9 mouse cellular contexts compared by ENCODE assay signal in the genomic region with DNA sequence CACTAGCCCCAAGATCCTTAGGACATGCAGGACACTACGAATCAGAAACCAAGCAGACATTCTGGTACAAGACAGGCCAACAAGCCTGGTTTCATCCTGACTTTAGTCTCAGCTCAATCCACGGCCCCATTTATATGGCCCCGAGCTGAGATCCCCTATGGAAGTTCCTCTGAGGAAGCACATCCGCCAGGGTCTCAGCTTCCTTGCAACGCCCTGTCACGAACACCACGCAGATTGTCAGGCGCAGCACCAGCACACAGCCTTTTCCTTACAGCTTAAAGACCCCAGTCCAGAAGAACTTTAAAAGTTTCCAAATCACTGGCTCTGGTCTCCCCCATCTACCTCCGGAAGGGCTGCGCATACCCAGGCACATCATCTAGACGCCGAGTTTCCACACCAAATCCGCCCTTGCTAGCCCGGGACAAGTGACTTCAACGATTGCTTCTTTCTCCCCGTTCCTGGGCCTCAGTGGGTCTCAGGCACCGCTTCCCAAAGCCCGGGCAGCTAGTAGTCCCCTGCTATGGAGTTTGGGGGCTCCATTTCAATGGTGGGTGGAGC. TPM values are rescaled to one million over a fixed set of nuclear protein-coding genes. Genes with fewer than 3 reads are reported as not detected.
DNase-seq lines count a peak whose midpoint lies in the region; ATAC-seq and TF ChIP-seq lines count a peak whose summit lies in the region.
"Had no signal": no experiment of that assay in that cellular context is flagged by ENCODE, and none has a peak within 500 bp of the region (broad histone marks: within the 10 kb centered on the region; RNA-seq: fewer than 3 reads in every experiment).

No protein-coding gene starts in this region.

- no peaks in the 10 kb centered on the region; the same call in 1 of the 2 replicates for H3K27me3 ChIP-seq in lung, postnatal 0 days (replicated peaks; ENCODE audit: insufficient read depth, low read length)
- H3K27me3 ChIP-seq in forebrain, embryonic 11.5 days (ENCODE audit: control insufficient read depth, insufficient read depth, low read length), result no peaks in the 10 kb centered on the region
- no peaks in the 10 kb centered on the region; the same call in 1 of the 2 replicates for H3K27me3 ChIP-seq in limb, embryonic 13.5 days
- H3K27me3 ChIP-seq in stomach, embryonic 14.5 days (ENCODE audit: control insufficient read depth, insufficient read depth, low read length), result no peaks in the 10 kb centered on the region

- H3K9me3 ChIP-seq in lung, postnatal 0 days (ENCODE audit: low read length), result no peaks in the 10 kb centered on the region
- H3K9me3 ChIP-seq in forebrain, embryonic 11.5 days (ENCODE audit: control insufficient read depth, low read length), result no peaks in the 10 kb centered on the region
- 0 out of 2 replicates have a peak, but pooled peaks cover 6% of the 10 kb centered on the region for H3K9me3 ChIP-seq in limb, embryonic 13.5 days
- no peaks in the 10 kb centered on the region for H3K9me3 ChIP-seq in stomach, embryonic 14.5 days (ENCODE audit: control insufficient read depth, low read depth, low read length)
- H3K9me3 ChIP-seq: megakaryocyte, embryonic 14.5 days had no signal

- 10% methylated on average over 18 of the region's 18 CpGs for WGBS in lung, postnatal 0 days
- WGBS in forebrain, embryonic 11.5 days, result 3% methylated on average over 18 of the region's 18 CpGs
- 4% methylated on average over 18 of the region's 18 CpGs for WGBS in limb, embryonic 13.5 days
- WGBS in stomach, embryonic 14.5 days, result 6% methylated on average over 18 of the region's 18 CpGs

- H3K9ac ChIP-seq in lung, postnatal 0 days (replicated peaks; ENCODE audit: low read depth), result peak overlapping the region; percentile 45
- H3K9ac ChIP-seq in forebrain, embryonic 11.5 days (ENCODE audit: low read length), result peak overlapping the region; percentile 86
- H3K9ac ChIP-seq in limb, embryonic 13.5 days, result peak overlapping the region; percentile 89
- H3K9ac ChIP-seq in stomach, embryonic 14.5 days (replicated peaks; ENCODE audit: low read depth, low read length), result peak overlapping the region; percentile 77

- peak overlapping the region; percentile 75 for H3K4me2 ChIP-seq in lung, postnatal 0 days (replicated peaks; ENCODE audit: low read depth, low read length)
- H3K4me2 ChIP-seq in forebrain, embryonic 11.5 days (ENCODE audit: low read depth, low read length, severe bottlenecking), result peak overlapping the region; percentile 88
- peak overlapping the region; percentile 86 for H3K4me2 ChIP-seq in limb, embryonic 13.5 days (replicated peaks)
- H3K4me2 ChIP-seq in stomach, embryonic 14.5 days (replicated peaks; ENCODE audit: low read depth, low read length), result peak overlapping the region; percentile 63

- TF ChIP-seq EP300 in lung, postnatal 0 days (IDR thresholded peaks at IDR 0.05), result no peak

- H3K4me3 ChIP-seq in lung, postnatal 0 days (ENCODE audit: low read depth, low read length), result peak overlapping the region; percentile 53
- H3K4me3 ChIP-seq in forebrain, embryonic 11.5 days (ENCODE audit: low read depth, low read length), result peak overlapping the region; percentile 63
- peak overlapping the region; percentile 74 for H3K4me3 ChIP-seq in limb, embryonic 13.5 days
- peak overlapping the region; percentile 57 for H3K4me3 ChIP-seq in stomach, embryonic 14.5 days (ENCODE audit: low read depth, low read length)

- peaks cover 10% of the 10 kb centered on the region; the same call in 1 of the 2 replicates for H3K4me1 ChIP-seq in lung, postnatal 0 days (ENCODE audit: insufficient read depth, low read depth, low read length)
- H3K4me1 ChIP-seq in forebrain, embryonic 11.5 days (replicated peaks; ENCODE audit: control insufficient read depth, insufficient read depth, low read length), result peaks cover 14% of the 10 kb centered on the region; the same call in 1 of the 2 replicates
- peaks cover 60% of the 10 kb centered on the region for H3K4me1 ChIP-seq in limb, embryonic 13.5 days
- H3K4me1 ChIP-seq in stomach, embryonic 14.5 days (ENCODE audit: control insufficient read depth, insufficient read depth, low read length), result peaks cover 35% of the 10 kb centered on the region; the same call in 1 of the 2 replicates

- peak; percentile 33 for DNase-seq in lung, postnatal 0 days (ENCODE audit: low spot score)
- no peak for DNase-seq in lung, postnatal 14 days
- DNase-seq in forebrain, embryonic 11.5 days (ENCODE audit: low spot score), result no peak
- DNase-seq in ovary, postnatal 14 days (ENCODE audit: low spot score), result no peak
- DNase-seq in layer of hippocampus, postnatal 36 days, result no peak

- no peak for ATAC-seq in lung, postnatal 0 days
- ATAC-seq in forebrain, embryonic 11.5 days (replicated peaks; ENCODE audit: low FRiP score), result no peak
- ATAC-seq in limb, embryonic 13.5 days (ENCODE audit: low FRiP score, low read depth), result no peak
- no peak for ATAC-seq in stomach, embryonic 14.5 days (ENCODE audit: insufficient number of reproducible peaks, insufficient read depth, low FRiP score, low read depth)
- no peak for ATAC-seq in CD4-positive, CD25-positive, alpha-beta regulatory T cell, adult 4 months

- H3K27ac ChIP-seq in lung, postnatal 0 days (ENCODE audit: low read length), result peak overlapping the region; percentile 78
- no peak overlapping the region for H3K27ac ChIP-seq in forebrain, embryonic 11.5 days (ENCODE audit: low read depth, low read length)
- peak overlapping the region; percentile 85; the same call in 1 of the 2 replicates for H3K27ac ChIP-seq in limb, embryonic 13.5 days
- H3K27ac ChIP-seq in stomach, embryonic 14.5 days (ENCODE audit: low read length), result peak overlapping the region; percentile 84

- TF ChIP-seq CTCF in lung, postnatal 0 days (IDR thresholded peaks at IDR 0.05), result no peak

- no peaks in the 10 kb centered on the region for H3K36me3 ChIP-seq in lung, postnatal 0 days (ENCODE audit: insufficient read depth, low read length)
- H3K36me3 ChIP-seq in forebrain, embryonic 11.5 days (ENCODE audit: control insufficient read depth, insufficient read depth, low read length), result no peaks in the 10 kb centered on the region
- H3K36me3 ChIP-seq in limb, embryonic 13.5 days, result no peaks in the 10 kb centered on the region; the same call in 1 of the 2 replicates
- no peaks in the 10 kb centered on the region for H3K36me3 ChIP-seq in stomach, embryonic 14.5 days (ENCODE audit: control insufficient read depth, insufficient read depth, low read length)

RNA-seq across cellular contexts. Expression of a gene that starts 0.9 kb away (rescaled TPM):
- 1.8 TPM in 2 replicates for polyA plus RNA-seq in lung, postnatal 0 days (2015; fragmentation: Nextera tagmentation; extraction: Ambion mirVana)
- 2.8 and 3.2 TPM in 2 replicates for polyA plus RNA-seq in forebrain, embryonic 11.5 days (2014; fragmentation: Nextera tagmentation; extraction: Ambion mirVana)
- 3.1 and 3.7 TPM in 2 replicates for polyA plus RNA-seq in limb, embryonic 13.5 days (2015; fragmentation: Nextera tagmentation; extraction: Ambion mirVana)
- polyA plus RNA-seq in stomach, embryonic 14.5 days (2014; fragmentation: Nextera tagmentation; extraction: Ambion mirVana), result 2.4 and 2.8 TPM in 2 replicates
- total RNA-seq in layer of hippocampus, postnatal 36 days (2021), result 1 to 10 TPM; 2.2 to 2.8 TPM
- under 1 TPM; 0.11 to 0.51 TPM for polyA plus RNA-seq in CD4-positive, CD25-positive, alpha-beta regulatory T cell, adult 4 months (2017; shearing (Covaris generic))

RNA-seq across cellular contexts. Expression of a gene that starts 59.3 kb away (rescaled TPM):
- polyA plus RNA-seq in lung, postnatal 0 days (2015; fragmentation: Nextera tagmentation; extraction: Ambion mirVana), result 120 and 128 TPM in 2 replicates
- 63.6 and 74.2 TPM in 2 replicates for polyA plus RNA-seq in forebrain, embryonic 11.5 days (2014; fragmentation: Nextera tagmentation; extraction: Ambion mirVana)
- 103 and 104 TPM in 2 replicates for polyA plus RNA-seq in limb, embryonic 13.5 days (2015; fragmentation: Nextera tagmentation; extraction: Ambion mirVana)
- polyA plus RNA-seq in stomach, embryonic 14.5 days (2014; fragmentation: Nextera tagmentation; extraction: Ambion mirVana), result 106 and 108 TPM in 2 replicates
- 1,000 to 10,000 TPM; 1,330 to 1,401 TPM for total RNA-seq in layer of hippocampus, postnatal 36 days (2021)
- 100 to 1,000 TPM in 1 of 2 experiments, 10 to 100 TPM in 1; 89.0 to 427 TPM for polyA plus RNA-seq in CD4-positive, CD25-positive, alpha-beta regulatory T cell, adult 4 months (2017; shearing (Covaris generic))
